Mouse (Mus musculus) gastrocnemius, postnatal 25 days (tissue): ENCODE results near the gene Hspb1. TPM values are rescaled to one million over a fixed set of nuclear protein-coding genes. Genes with fewer than 3 reads are reported as not detected.

Experiments used
- total RNA-seq, 2 experiments: library from RNA; stranded (reverse); gene quantifications; 1 replicate in 1 of 2; 2 replicates in 1 of 2; pipeline ENCODE4 v1.2.3; 2021

Hspb1 gene
- total RNA-seq, 2 experiments from 2014 or later = 290 to 454 TPM

Other genes starting within 250 kb of the Hspb1 start
- 10 to 100 TPM; 23.5 to 39.7 TPM for gene Por, start 217.9 kb upstream of the Hspb1 start, total RNA-seq
- gene Tmem120a, start 143.5 kb upstream of the Hspb1 start, total RNA-seq = 10 to 100 TPM in 1 of 2 experiments, 1 to 10 TPM in 1; 5.6 to 10.5 TPM
- not detected for gene Styxl1, start 109.5 kb upstream of the Hspb1 start, total RNA-seq
- gene Mdh2, start 109.4 kb upstream of the Hspb1 start, total RNA-seq = 1,000 to 10,000 TPM; 1,176 to 1,179 TPM
- under 1 TPM; 0.08 to 0.21 TPM for gene Srrm3, start 81.0 kb upstream of the Hspb1 start, total RNA-seq
- gene Ywhag, start 46.7 kb downstream of the Hspb1 start, total RNA-seq = 100 to 1,000 TPM; 282 to 288 TPM
- 1 to 10 TPM in 1 of 2 experiments, under 1 TPM in 1; 0.67 to 1.2 TPM for gene Ssc4d, start 86.6 kb downstream of the Hspb1 start, total RNA-seq
- gene Zp3, start 92.2 kb downstream of the Hspb1 start, total RNA-seq = not detected
- gene Dtx2, start 106.9 kb downstream of the Hspb1 start, total RNA-seq = 1 to 10 TPM; 5.9 to 7.3 TPM
- gene Upk3b, start 150.6 kb downstream of the Hspb1 start, total RNA-seq = under 1 TPM in 1 of 2 experiments, not detected in 1; 0.11 TPM
- gene Upk3bl, start 166.6 kb downstream of the Hspb1 start, total RNA-seq = not detected
- 10 to 100 TPM; 23.6 to 26.4 TPM for gene Rasa4, start 196.0 kb downstream of the Hspb1 start, total RNA-seq
- gene Polr2j, start 228.7 kb downstream of the Hspb1 start, total RNA-seq = 10 to 100 TPM; 55.1 to 58.7 TPM
- gene Lrwd1, start 248.2 kb downstream of the Hspb1 start, total RNA-seq = 1 to 10 TPM; 3.2 to 3.8 TPM
- 1 to 10 TPM; 3.9 to 4.4 TPM for gene Alkbh4, start 248.2 kb downstream of the Hspb1 start, total RNA-seq